Mouse (Mus musculus) embryo, embryonic 11.5 days (tissue): ENCODE results near the gene Grin2d.
A peak's percentile ranks its signal among the peaks of the same experiment; 100 is the strongest.

Experiments
- DNase-seq: peaks from one replicate; pipeline ENCODE4 v3.0.0-alpha.2; 2012; ENCODE audit warnings: low read depth, low spot score

Grin2d gene

DNA sequence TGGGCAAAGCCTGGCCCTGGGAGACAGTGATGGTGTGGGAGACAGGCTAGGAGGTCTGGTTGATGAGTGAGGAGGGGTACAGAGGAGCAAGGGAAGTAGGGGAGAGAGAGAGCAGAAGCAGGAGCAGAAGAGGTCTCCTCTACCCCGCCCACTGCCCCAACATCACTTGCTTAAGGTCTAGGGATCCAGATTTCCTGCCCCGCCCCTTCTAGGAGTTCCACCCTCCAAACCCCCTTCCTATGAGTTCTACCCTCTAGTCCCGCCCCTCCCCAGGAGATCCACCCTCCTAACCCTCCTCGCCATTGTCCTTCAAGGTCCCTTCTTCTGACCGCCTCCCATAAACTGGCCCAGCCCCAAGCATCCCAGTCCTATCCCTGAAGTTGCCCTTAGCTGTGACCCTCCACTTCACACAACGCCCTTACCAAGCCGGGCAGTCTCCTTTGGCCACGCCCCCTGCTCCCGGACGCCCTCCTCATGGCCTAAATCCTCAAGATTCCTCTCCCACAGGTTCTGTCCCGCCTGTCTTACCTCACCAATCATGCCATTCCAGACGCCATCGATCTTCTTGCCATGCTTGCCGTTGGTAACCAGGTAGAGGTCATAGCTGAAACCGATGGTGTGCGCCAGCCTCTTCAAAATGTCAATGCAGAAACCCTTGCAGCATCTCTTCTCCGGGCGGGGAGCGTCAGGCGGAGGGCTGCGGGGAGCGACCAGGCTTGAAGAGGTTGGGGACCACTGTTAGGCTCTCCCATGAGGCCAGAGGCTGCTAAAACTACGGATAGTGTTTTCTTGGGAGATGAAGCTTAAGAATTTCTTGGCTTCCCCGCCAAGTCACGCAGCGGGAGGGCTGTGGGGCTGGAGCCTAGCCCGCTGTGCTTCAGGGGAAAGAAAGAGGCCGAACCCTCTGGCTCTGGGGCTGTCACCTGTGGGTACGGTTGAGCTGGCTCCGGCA lies 21.0 kb downstream of the Grin2d start:
- no peak for DNase-seq

- no peak for DNase-seq
Measured at GRCm38 (mm10) chr7:45853089-45853488, 25.1 kb downstream of the Grin2d start.

GRCm38 (mm10) chr7:45850661-45851060 lies 27.5 kb downstream of the Grin2d start:
- no peak for DNase-seq

DNA sequence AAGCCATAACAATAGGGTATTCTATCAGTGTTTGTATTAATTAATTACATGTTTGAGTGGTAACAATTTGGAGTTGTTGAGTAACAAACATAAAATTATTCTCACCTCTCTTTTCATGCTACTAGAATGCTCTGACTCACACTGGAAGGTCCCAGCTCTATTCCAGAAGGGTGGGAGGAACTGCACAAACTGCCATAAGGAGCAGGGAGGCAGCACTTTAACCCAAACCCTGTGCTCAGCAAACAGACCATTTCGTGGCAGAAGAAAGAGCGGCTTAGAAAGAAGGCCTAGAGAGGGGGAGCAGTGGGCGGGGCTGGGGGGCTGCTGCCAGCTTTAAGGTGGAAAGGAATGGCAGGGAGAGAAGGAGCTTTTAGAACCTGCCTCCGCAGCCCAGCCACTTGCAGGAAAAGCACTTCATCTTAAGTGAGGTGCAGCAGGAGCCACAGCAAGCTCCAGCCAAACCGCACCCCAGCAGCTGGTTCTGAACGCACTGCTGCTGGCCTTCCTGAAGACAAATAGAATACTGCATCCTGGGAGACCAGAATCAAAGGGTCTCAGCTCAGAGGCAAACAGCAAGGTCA lies 29.6 kb downstream of the Grin2d start:
- no peak for DNase-seq

- DNase-seq, result no peak
Measured at GRCm38 (mm10) chr7:45842950-45843744, 35.0 kb downstream of the Grin2d start.

DNA sequence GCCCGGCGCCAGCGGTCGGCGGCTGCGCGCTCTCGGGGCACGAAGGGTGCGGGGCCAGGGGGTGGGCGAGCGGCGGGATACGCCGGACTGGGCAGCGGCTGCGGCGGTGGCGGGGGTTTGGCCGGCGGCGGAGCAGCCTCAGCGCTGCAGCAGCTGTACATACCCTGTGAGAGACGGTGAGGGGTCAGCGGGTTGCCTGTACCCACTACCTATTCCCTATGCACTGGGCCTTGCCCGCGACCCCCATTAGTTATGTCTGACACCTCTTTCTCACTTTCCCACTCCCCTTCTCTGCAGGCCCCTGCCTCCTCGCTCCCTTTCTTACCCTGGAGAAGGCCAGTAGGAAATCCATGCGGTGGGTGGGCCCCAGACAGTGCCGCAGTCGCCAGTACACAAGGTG lies 44.3 kb downstream of the Grin2d start:
- DNase-seq, result no peak

- DNase-seq, result no peak
Measured at GRCm38 (mm10) chr7:45833148-45833790, 44.9 kb downstream of the Grin2d start.

GRCm38 (mm10) chr7:45832428-45832827 lies 45.8 kb downstream of the Grin2d start:
- no peak for DNase-seq

DNA sequence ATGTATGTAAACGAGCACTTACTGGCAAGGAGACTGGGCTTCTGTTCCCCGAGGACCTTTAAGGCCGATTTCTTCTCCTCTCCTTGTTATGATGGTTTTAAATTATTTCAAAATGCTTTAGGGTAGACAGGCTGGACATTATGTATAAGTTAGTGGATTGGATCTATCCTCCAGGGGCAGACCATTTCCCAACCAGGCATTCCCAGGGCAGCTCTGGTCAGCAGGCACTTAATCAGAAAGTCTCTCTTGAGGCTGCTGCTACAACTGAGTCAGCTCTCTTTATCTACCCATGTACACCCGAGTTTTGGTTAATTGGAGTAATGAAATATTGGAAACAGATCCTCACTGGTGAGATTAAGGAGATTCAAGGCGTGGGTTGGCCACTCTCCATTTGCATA lies 47.1 kb downstream of the Grin2d start:
- no peak for DNase-seq

GRCm38 (mm10) chr7:45830427-45831127 lies 47.6 kb downstream of the Grin2d start, which contains the start of gene Grwd1:
TSS of gene Grwd1 (minus strand) at chr7:45830944.
- peak; percentile 85 for DNase-seq

DNA sequence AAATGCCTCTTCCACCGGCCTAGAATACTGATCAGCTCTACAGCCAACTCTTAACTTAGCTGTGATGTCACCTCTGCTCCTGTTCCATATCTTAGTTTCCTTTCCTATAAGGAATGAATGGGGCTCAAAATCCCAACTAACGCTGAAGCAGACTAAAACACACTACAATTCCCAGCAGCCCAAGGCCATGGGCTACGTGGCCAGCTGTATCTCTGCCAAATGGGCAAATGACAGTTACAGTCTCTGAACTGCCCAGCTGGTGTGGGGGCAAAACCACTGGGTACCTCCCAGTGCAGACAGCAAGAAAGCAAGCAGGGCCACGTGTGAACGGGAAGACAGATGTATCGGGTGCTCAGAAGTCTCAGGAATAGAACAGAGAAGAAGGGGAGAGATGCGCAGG lies 51.5 kb downstream of the Grin2d start:
- DNase-seq, result no peak

- DNase-seq, result no peak
Measured at GRCm38 (mm10) chr7:45824598-45824997, 53.6 kb downstream of the Grin2d start, which contains the start of gene Kcnj14. TSS of gene Kcnj14 (minus strand) at chr7:45824782.

DNA sequence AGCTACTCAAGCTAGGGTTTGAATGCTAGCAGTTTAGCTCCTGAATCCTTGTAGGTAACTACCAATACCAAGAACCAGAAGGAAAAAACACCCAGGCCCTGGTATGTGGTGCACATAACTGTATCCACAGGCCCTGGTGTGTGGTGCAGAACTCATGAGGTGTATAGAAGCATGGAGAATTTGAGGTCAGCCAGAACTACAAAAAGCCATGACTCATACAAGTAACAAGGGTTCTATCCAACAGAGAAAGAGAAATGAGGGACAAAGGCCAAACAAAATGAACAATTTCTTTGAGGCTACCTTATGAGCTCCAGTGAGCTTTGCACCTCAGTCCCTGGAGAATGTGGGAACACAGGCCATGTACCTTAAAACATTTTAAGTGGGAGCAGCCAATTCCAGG lies 57.3 kb downstream of the Grin2d start:
- DNase-seq, result no peak

DNA sequence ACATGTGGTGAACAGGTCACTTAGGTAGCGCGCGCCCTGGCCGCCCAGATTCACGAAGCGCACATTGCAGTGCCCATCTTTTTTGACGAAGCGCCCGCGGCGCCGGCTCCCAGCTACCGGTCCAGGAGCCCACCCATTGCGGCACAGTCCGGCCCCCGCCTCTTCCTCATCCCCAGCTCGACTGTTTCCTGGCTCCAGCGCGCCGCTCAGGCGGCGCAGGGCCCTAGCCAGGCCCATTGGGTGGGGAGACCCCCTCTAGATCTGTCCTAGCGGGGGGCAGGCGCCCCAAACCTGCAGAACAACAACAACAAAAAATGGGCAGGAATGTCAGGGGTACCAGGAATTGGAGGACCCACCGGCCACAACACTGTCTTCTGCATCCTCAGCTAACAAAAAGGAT lies 58.3 kb downstream of the Grin2d start:
- DNase-seq, result no peak

DNA sequence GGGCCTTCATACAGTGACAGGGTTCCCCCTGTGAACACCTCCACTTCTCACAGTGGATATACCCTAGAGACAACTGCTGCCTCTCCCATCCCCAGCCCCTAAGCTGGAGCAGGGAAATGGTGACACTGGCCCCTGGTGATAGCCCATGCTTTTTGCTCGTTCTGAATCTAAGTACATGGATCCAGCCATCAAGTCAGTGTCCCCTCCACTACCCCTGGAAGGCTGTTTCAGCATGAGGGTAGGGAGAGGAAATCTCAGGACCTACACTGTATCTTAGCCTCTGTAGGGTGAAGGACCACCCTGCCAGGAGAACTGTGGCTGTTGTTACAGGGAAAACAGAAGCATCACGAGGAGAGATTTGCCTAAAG lies 62.2 kb downstream of the Grin2d start:
- no peak for DNase-seq

DNA sequence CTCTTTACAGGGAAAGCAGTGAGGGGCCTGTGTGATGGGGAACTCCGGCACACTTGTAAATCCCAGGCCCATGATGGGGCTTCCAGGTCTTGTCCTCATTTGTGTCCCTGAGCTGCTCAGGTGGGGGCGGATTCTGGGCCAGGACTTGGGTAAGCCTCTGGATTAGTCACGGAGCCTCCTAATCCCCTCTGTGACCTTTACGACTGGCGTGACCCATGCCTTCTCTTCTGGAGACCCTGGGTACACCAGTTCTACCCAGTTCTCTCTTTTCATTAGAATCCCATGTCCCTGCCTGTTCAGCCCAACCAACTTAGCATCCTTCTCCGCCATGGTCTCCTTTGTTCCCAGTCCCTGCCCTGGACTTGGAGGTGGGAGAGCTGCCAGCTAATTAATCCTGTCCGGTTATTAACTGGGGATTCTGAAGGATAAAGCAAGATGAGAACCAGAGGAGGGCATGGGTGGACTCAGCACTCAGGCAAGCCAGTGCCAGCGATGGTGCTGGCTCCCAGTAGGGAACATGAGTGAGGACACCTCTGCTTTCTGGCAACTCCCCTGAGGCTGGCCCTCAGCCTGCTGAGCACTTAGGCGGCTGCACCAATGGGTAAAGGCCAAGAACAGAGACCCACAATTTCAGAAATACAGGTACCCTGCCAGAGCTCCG lies 62.7 kb downstream of the Grin2d start:
- no peak for DNase-seq

- DNase-seq, result no peak
Measured at GRCm38 (mm10) chr7:45814841-45815240, 63.3 kb downstream of the Grin2d start.

DNA sequence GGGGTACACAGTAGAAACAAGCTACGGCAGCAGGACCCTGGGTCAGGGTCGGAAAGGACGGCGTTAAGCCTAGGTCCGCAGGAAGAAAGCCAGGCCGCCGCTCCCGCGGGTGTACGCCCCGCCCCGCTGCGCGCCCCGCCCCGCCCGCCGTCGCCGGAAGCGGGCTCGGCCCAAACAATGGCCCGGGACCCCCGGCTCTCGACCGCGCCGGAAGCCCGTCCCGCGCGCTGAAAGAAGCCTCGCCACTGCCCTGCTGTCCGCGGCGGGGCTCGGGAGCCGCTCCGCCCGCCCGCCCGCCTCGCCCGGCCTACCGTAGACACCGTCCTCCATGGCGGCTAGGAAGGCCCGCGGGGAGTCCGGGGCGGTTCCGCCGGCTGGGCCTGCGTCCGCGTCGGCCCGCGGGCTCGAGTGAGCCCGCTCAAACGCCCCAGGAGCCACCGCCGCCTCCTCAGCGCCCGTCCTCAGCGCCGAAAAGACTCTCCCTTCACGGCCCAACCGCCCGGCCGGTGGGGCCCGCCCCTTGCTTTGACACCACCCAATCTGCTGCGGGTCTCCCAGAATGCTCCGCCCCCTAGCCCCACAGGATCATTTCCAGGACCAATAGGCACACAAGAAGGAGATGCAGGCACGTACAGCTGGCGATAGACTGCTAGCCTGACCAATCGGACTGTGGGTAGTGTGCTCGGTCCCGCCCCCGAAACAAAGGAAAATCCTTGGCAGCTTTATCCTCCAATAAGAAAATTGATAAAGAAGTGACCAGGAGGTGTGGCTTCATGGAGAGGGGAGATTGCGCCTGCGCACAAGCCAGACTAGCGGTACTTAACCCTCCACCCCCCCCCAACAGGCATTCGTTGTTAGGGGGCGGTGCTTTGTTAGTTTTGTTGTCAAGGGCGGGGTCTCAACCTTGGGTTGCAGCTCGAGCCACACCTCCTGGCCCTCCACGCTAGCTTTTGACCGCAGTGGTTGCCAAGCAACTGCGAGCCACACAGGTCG lies 64.1 kb downstream of the Grin2d start, which contains the start of gene Cyth2:
Gene Cyth2 (minus strand): TSS at position 795 of the 993 bp plus-strand sequence.
- DNase-seq, result peak; percentile 98

DNA sequence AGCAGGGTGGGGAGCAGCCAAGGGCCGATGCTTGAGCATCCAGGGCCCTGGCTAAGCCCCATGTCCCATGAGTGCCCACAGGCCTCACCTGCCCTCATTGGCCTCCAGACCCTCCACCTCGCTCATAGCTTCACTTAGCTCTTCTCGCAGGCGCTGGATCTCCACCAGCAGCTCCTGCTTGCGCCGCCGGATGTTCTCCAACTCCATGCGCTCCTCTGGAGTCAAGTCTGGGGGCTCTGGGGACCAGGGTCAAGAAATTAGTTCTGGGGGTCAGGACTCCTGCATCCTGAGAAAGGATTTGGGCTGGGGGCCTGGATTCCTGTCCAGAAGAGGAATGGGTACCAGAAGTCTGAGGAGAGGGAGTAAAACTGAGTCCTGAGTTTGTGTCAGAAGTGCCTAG lies 65.3 kb downstream of the Grin2d start:
- DNase-seq, result no peak
